Mouse (Mus musculus): ENCODE data around the gene Cyth1. TPM values are rescaled to one million over a fixed set of nuclear protein-coding genes. Genes with fewer than 3 reads are reported as not detected.

Cyth1 gene
- total and polyA plus RNA-seq, 2 experiments from 2014 or later, result 23.7 to 64.1 TPM

GRCm38 (mm10) chr11:118084266-118084665 is 164.1 kb downstream of the Cyth1 start:
- Histone ChIP-seq H3K9me3 (ENCODE audit: low read length) (no peaks in the 10 kb centered on the region), H3K27me3 (ENCODE audit: insufficient read depth, low read length) (no peaks in the 10 kb centered on the region), H3K4me1 (ENCODE audit: insufficient read depth) (no peaks in the 10 kb centered on the region), H3K36me3 (ENCODE audit: insufficient read depth) (no peaks in the 10 kb centered on the region), H3K4me3 (ENCODE audit: low read depth, low read length) (no peak overlapping the region), H3K4me2 (ENCODE audit: low read depth) (no peak overlapping the region), H3K27ac (ENCODE audit: low read depth, low read length) (no peak overlapping the region), H3K9ac (no peak overlapping the region)
- 75% methylated on average over 3 of the region's 3 CpGs for WGBS
- DNase-seq, result no peak
- ATAC-seq, result no peak
- no peak for TF ChIP-seq CTCF (IDR thresholded peaks at IDR 0.05; ENCODE audit: low read depth)

- WGBS, result 8% methylated on average over 6 of the region's 6 CpGs
- Histone ChIP-seq H3K9ac (no peak overlapping the region), H3K4me2 (ENCODE audit: low read depth) (no peak overlapping the region), H3K9me3 (ENCODE audit: low read length) (no peaks in the 10 kb centered on the region), H3K27ac (ENCODE audit: low read depth, low read length) (no peak overlapping the region), H3K4me1 (ENCODE audit: insufficient read depth) (no peaks in the 10 kb centered on the region), H3K36me3 (ENCODE audit: insufficient read depth) (no peaks in the 10 kb centered on the region), H3K4me3 (ENCODE audit: low read depth, low read length) (no peak overlapping the region), H3K27me3 (ENCODE audit: insufficient read depth, low read length) (no peaks in the 10 kb centered on the region)
- DNase-seq (peak; percentile 79), ATAC-seq (no peak)
- peak; percentile 85 for TF ChIP-seq CTCF (IDR thresholded peaks at IDR 0.05; ENCODE audit: low read depth)
These were observed 164.6 kb downstream of the Cyth1 start for GRCm38 (mm10) chr11:118083811-118084210.

- Histone ChIP-seq H3K4me1 (ENCODE audit: insufficient read depth) (no peaks in the 10 kb centered on the region), H3K36me3 (ENCODE audit: insufficient read depth) (no peaks in the 10 kb centered on the region), H3K9me3 (ENCODE audit: low read length) (no peaks in the 10 kb centered on the region), H3K27ac (ENCODE audit: low read depth, low read length) (no peak overlapping the region), H3K9ac (no peak overlapping the region), H3K27me3 (ENCODE audit: insufficient read depth, low read length) (no peaks in the 10 kb centered on the region), H3K4me3 (ENCODE audit: low read depth, low read length) (no peak overlapping the region), H3K4me2 (ENCODE audit: low read depth) (no peak overlapping the region)
- WGBS, result 86% methylated on average over 12 of the region's 14 CpGs
- ATAC-seq (no peak), DNase-seq (no peak)
- no peak for TF ChIP-seq CTCF (IDR thresholded peaks at IDR 0.05; ENCODE audit: low read depth)
These were observed 166.1 kb downstream of the Cyth1 start for GRCm38 (mm10) chr11:118082294-118082693.

Other genes starting within 250 kb of the Cyth1 start
- 0.23 and 0.62 TPM in 2 replicates for gene Dnah17, start 118.0 kb downstream of the Cyth1 start, total RNA-seq (2014; rRNA removed)
- 0.03 and 0.17 TPM in 2 replicates for gene Dnah17, start 118.0 kb downstream of the Cyth1 start, polyA plus RNA-seq (2015; fragmentation: Nextera tagmentation; extraction: Ambion mirVana)
- gene Usp36, start 41.7 kb upstream of the Cyth1 start, total RNA-seq (2014; rRNA removed), result 17.1 and 22.1 TPM in 2 replicates
- 6.7 and 9.5 TPM in 2 replicates for gene Usp36, start 41.7 kb upstream of the Cyth1 start, polyA plus RNA-seq (2015; fragmentation: Nextera tagmentation; extraction: Ambion mirVana)
- gene Cep295nl, start 93.9 kb upstream of the Cyth1 start, total RNA-seq (2014; rRNA removed), result 0.33 and 1.5 TPM in 2 replicates
- gene Cep295nl, start 93.9 kb upstream of the Cyth1 start, polyA plus RNA-seq (2015; fragmentation: Nextera tagmentation; extraction: Ambion mirVana), result 0.14 and 0.21 TPM in 2 replicates
- 174 and 208 TPM in 2 replicates for gene Timp2, start 107.1 kb upstream of the Cyth1 start, total RNA-seq (2014; rRNA removed)
- 121 and 165 TPM in 2 replicates for gene Timp2, start 107.1 kb upstream of the Cyth1 start, polyA plus RNA-seq (2015; fragmentation: Nextera tagmentation; extraction: Ambion mirVana)
- gene Lgals3bp, start 153.5 kb upstream of the Cyth1 start, total RNA-seq (2014; rRNA removed), result 15.5 and 15.6 TPM in 2 replicates
- gene Lgals3bp, start 153.5 kb upstream of the Cyth1 start, polyA plus RNA-seq (2015; fragmentation: Nextera tagmentation; extraction: Ambion mirVana), result 13.7 and 16.4 TPM in 2 replicates
- gene Cant1, start 170.5 kb upstream of the Cyth1 start, total RNA-seq (2014; rRNA removed), result 38.6 and 52.4 TPM in 2 replicates
- 27.8 and 31.6 TPM in 2 replicates for gene Cant1, start 170.5 kb upstream of the Cyth1 start, polyA plus RNA-seq (2015; fragmentation: Nextera tagmentation; extraction: Ambion mirVana)
- 5.1 and 8.5 TPM in 2 replicates for gene C1qtnf1, start 179.6 kb upstream of the Cyth1 start, total RNA-seq (2014; rRNA removed)
- gene C1qtnf1, start 179.6 kb upstream of the Cyth1 start, polyA plus RNA-seq (2015; fragmentation: Nextera tagmentation; extraction: Ambion mirVana), result 5.4 and 5.9 TPM in 2 replicates
- gene Engase, start 228.2 kb upstream of the Cyth1 start, total RNA-seq (2014; rRNA removed), result 8.1 and 8.5 TPM in 2 replicates
- gene Engase, start 228.2 kb upstream of the Cyth1 start, polyA plus RNA-seq (2015; fragmentation: Nextera tagmentation; extraction: Ambion mirVana), result 4.2 and 5.7 TPM in 2 replicates